Mouse (Mus musculus) spleen, postnatal 4 days (tissue): Measurements from ENCODE around the gene Zbtb25.

Source experiments
- DNase-seq, 2 experiments: peaks; one replicate each; pipeline ENCODE4 v3.0.0; 2022; ENCODE audit warnings: low spot score in 2 of 2

Gene Zbtb25

DNA sequence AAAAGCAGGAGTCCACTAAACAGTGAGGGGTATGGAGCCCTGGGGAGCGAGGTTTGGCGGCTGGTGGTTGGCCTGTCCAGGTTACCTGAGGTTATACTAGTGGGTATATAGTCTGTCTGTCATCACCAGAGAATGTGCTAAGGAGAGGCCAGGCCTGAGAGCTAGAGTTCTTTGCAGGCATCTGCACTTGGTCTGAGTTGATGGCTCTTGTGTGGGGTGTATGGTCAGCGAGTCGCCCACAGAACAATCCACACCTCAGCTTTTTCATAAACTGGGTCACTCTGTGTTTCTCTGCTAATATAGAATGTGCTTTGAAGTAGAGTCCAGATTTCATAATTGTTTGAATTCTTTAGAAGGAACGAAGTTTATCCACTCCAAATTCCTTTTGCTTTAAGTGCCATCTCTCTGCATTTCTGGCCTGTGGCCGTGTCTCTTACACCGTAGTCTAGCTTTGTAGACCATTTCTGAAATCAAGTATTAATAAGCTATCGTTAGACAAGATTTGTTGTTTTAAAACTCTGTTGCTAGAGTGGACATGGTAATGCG is 70.0 kb downstream of the Zbtb25 start:
- DNase-seq: no peak

DNA sequence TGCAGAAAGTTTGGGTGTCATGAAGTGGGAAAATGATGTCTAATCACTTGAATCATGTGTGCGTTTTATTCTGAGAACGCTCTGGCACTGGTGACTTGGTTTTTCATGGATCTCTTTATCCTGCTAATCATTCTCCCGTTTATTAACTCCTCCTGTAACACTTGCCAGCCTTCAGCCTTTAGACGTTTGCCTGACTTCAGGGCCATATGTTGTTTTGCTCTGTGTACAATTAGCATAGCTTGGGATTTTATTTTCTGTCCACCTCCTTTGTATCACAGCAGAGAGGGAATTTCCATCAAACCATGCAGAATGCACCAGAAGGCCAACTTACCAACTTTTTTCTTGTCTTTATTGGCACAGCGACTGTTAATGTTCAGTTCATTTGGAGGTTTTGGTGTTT is 71.6 kb downstream of the Zbtb25 start:
- DNase-seq: no peak
